Mouse (Mus musculus): ENCODE measurements around the gene Uck2.

Uck2 gene

DNA sequence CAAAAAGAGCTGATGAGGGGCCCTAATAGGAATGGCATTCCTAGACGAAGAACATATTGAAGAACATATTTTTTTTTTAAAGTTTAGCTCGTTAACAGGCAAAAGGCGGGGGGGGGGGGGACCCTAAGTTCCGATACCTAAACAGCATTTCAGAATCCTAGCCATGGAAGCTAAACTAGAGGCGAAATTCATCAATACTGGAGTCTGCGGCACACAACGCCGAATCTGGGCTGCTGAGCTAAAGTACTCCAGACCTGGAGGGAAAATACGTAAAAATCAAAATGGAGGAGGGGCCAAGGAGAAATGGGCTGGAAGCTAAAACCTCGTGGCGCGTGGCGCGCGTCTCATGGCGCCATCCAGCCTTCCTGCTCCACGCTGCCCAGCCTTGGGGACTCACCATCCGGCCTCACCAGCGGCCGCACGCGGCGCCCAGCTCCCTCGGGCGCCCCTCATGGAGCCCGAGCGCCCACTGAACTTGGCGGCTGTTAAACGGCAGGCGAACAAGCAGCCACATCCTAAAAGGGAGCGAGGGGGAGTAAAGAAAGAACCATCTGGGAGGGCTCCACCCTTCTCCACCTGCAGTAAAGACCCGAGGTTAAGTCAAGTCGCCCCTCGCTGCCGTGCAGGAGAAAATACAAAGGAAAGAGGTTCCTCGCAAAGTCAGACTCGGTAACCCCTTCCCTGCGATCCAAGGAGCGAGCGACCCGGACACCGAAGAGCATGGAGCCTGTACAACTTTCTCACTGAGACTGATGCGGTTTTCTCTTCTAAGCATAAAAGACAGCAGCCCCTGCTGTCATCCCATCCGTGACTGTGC lies 1.5 kb downstream of the Uck2 start:
- DNase-seq (ENCODE audit: low spot score in 2 of 2): peak; percentile 62 to 71

DNA sequence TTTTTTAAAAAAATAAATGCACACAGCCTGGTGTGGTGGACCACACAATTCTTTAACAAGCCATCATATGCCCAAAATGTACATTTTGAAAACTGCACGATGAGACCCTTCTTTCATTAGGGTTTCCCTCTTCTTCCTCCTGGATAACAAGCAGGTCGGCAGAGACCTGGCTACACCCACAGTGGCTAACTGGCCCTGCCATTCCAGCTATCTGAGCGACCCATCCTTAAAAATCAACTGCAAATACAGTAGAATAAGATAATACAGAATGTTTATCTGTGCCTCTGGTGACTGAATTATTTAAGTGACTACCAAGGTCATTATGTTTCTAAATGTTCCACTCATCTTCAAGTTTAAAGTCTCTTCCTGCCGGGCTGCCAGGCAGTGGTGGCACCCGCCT lies 2.4 kb downstream of the Uck2 start:
- DNase-seq (ENCODE audit: low spot score in 2 of 2): no peak

DNA sequence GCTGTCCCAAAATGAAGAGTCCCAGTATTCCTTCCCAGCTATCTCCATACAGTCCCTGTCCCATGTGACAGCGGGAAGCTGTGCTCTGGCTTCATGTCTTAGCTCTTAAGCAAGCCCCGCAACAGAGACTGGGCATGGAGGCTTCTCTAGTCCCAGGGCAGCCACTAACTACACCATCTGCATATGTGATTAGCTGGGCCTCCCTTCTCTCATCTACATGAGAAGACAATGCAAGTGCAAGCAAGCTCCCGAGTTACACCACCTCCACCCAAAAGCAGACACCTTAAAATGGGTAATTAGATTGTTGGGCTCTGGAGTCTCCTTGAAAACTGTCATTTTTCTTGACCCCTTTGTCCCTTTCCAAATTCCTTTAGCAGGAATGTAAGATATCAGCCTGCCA lies 3.0 kb downstream of the Uck2 start:
- no peak for DNase-seq (ENCODE audit: low spot score in 2 of 2)

DNA sequence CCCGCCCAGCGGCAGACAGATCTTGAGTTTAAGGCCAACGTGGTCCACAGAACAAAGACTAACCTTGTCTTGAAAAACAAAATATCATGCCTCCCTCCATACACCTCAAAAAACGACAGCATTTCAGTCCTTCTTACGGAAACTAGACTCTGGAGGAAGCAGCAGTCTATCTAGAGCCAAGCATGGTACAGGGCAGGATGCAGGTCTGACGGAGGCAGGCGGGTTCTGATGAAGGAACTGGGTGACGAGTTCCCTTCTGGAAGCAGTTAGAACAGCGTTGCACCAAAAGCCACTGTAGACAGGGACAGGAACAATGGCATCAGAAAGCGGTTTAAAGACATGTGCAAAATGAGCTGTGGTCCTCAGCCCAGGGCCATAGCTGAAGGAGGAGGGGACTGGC lies 5.1 kb downstream of the Uck2 start:
- DNase-seq (ENCODE audit: low spot score in 2 of 2): no peak

DNA sequence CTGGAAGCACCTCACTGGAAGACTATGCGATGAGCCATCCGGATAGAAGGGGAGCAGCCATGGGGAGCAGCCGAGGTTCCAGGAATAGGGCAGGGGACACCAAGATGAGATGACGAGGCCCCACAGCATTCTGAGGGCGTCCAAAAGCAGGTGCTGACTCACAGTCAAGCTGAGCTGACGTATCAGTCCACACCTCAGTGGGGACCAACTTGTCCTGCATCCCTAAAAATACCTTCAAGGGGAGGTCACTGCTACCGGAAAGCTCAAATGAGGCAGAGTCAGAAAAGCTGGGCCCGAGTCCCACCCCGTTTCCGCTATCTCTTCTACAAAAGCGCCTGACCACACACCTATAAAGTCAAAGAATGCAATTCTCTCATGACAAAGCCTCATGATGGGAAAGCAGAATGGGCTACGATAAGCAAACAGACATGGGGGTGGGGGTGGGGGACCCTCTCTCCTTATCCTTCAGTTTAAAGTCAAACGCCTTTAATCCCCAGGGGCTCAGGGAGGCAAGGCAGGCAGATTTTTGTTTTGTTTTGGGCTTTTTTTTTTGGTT lies 5.9 kb downstream of the Uck2 start:
- DNase-seq (ENCODE audit: low spot score in 2 of 2): no peak

DNA sequence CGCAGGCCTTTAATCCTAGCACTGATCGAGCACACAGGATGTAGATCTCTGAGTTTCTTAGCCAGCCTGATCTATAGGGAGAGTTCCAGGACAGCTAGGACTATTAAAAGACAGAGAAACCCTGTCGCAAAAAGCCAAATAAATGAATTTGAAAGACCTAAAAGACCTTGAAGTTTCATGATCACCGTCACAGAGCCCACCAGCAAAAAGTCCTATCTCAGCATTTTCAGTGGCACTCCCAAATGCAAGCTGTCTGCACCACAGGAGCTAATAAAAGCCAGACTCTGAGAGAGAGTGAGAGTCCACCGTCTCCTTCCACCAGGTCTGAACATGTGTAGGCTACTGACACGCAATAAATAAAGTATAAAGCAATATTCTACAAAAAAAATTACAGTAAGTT lies 6.7 kb downstream of the Uck2 start:
- no peak for DNase-seq (ENCODE audit: low spot score in 2 of 2)

DNA sequence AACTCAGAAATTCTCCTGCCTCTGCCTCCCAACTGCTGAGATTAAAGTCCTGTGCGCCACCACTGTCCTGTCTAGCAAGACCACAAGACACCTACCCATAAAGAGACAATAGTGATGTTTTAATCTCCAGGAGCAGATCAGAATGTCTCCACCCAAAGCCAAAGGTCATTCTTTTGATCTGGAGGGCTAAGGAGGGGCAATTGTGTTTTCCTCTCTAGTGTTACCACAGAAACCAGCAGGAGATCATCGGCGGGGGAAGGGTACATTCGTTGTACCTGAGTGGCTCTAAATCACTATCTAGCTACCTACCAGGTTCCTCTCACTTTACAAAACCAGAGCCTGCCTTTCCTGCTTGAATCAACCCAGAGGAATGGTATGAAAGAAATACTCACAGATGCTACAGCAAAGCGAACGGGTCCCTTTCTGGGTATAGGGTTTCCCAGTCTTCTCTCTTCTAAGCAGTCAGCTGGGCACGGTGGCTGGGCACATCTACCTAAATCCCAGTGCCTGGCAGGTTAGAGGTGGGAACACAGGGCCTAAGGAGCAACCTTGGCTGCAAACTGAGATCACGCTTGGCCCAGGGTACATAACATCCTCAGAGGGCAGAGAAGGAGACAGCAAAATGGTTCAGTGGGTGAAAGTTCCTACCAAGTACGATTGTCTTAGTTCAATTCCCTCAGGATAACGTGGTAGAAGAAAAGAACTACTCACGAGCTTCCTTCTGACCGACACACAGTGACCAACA lies 10.3 kb downstream of the Uck2 start:
- DNase-seq (ENCODE audit: low spot score in 2 of 2): no peak

DNA sequence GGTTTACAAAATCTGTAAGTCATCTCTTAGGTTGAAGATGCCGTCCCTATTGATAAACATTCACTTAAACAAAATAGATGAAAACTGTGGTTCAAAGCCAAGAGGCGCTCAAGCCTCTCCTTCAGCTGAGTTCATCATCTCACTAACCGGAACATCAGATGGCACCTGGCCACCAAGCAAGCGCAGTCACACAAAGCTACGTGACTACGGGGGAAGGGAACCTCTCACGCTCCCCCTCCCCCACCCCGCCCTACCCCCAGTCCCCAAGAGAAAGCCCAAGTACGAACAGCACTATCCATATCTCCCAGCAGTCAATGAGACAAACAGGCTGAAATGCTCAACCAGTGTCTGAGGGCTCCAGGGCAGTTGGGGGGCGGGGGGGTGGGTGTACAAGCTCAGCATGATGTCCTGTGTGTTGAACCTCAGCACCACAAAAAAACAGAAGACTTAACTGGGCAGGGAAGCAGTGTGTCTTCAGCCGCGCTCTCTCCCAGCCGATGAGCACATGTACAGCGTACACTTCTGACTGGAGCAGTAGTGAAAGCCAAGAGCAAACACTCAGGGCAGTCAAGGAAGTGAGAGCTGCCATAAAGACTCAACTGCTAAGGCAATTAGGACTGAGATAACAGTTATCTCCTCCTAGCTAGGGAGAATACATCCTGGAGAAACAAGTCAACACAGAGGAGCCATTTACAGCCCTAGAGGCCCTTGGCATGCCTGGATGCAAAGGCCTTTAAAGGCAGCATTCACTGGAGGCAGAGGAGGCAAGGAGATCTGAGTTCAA lies 11.5 kb downstream of the Uck2 start:
- DNase-seq (ENCODE audit: low spot score in 2 of 2): no peak

DNA sequence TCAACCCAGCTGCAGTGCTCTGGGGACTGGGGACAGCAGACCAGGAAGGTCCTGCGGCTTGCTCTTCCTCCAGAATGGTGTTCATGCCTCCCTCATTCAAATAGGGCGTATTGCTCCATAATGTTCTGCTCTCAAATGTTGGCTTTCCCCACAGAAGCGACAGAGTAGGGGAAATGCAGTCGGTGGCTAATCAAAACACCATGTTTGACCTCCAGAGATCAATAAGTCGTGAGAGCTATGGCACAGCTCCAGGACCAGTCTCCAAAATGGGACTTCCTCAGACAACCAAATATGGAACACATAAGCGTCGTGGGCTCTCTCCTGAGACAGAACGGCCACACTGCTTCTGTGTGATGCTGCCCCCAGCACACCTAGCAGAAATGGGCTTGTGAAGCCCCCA lies 13.3 kb downstream of the Uck2 start:
- no peak for DNase-seq (ENCODE audit: low spot score in 2 of 2)

DNA sequence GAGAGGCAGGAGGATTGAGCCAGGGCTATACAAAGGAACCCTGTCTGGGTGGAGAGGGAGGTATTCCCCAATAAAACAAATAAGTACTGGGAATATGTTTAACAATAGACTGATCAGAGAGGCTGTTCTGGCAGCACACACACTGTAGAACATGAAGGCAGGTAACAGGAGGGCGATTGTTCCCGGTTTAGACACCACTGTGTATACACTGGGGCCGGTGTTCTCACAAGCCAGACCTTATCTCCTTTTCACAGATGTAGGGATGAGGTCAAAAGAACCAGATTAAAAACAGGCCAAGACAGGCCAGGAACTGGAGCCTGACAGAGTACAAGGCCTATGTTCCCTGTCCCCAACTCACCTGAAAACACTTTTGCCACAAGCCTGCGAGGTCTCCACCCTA lies 13.8 kb downstream of the Uck2 start:
- DNase-seq (ENCODE audit: low spot score in 2 of 2): no peak

DNA sequence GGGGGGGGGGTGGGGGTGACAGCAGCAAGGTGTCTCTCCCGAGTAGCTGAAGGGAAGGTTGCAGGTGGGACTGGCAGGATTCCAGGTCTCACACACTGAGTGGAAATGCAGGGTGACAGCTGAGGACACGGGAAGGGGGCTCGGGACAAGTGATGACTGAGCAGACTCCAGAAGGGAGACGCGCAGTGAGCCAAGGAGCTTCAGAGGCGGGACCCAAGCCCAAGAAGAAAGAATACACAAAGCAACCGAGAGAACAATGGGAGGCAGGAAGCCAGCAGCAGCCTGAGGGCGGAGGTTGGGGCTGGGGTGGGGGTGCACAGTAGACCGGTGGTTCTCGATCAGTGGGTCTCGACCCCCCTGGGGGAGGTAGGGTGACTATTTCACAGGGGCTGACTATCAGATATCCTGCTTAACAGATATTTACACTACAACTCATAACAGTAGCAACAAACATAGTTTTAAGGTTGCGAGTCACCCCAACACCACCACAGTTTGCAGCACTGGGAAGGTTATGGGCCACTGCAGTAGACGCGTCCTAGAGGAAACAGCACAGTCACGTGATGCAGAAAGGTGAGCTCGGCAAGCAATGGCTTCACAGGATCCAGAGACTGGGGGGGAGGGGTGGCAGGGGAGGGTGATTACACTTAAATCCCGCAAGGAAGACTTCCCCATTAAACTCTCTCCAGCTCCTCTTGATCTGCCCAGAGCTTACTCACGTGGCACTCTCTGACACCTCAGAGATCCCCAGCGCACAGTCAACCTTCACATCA lies 14.6 kb downstream of the Uck2 start:
- DNase-seq (ENCODE audit: low spot score in 2 of 2): no peak

DNA sequence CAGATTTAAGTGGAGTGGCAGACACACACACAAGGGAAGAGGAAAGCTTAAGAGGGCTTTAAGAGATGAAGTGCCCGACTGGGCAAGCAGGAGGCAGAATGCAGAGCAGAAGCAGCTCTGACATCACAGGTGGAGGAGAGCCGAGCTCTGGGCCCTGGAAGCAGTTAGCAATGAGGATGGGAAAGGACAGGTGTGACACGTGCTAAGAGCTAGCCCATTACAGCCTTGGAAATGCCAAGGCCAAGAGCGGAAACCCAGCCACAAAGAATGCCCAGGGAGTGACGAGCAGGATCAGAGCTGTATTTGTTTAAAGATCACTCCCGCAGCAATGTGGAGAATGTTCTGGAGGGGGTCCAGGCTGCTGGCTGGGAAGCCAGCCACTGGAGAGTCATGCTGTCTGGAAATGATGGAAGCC lies 15.3 kb downstream of the Uck2 start:
- peak; percentile 64 to 73 for DNase-seq (ENCODE audit: low spot score in 2 of 2)

DNA sequence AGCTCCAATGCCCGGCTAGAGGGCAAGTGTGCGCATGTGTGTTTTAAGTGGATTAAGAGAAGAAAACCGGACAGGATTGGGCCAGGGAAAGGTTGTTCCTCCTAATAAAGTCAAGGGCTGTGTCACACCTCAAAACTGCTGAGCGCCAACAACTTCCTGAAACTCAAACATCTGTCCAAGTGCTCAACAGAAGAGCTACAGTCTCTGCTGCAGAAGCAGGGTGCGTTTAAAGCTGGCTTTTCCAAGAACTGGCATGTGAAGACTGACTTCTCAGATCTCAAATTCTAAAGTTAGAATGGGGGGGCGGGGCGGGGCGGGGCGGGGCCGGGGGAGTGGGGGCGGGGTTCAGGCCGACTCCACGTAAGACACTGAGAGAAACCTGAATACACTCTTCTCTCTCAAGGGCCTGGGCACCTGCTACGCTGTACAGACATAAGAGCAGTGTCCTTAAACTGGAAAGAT lies 15.7 kb downstream of the Uck2 start:
- no peak for DNase-seq (ENCODE audit: low spot score in 2 of 2)

DNA sequence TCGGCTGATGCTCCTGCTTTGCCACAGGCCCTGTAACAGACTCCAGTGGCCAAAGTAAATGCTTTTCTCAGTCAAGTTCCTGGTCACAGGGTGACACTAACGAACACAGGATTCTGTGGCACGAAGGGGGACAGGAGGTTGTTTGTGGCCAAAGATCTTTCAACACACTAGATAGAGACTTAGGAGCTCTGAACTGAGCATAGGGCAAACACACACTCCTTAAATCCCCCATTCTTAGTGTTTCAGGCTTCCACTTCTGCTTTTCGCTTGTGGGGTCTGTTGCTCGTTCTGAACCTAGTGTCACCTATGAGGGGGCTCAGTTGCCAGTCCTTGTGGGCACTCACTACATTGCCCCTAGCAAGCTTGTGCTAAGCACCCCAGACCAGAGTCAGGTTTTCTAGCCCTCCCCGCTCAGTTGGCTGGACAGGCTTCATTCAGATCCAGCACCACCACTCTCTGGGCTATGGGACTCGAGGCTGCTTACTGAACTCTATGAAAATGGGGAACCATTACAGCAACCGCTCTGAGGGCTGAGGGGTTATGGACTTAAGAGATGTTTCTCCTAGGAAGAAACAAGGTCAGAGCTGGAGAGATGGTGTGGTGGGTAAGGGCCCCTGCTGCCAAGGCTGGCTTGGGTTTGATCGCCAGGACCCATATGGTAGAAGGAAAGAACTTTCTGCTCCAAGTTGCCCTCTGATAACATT lies 16.6 kb downstream of the Uck2 start:
- DNase-seq (ENCODE audit: low spot score in 2 of 2): no peak

DNA sequence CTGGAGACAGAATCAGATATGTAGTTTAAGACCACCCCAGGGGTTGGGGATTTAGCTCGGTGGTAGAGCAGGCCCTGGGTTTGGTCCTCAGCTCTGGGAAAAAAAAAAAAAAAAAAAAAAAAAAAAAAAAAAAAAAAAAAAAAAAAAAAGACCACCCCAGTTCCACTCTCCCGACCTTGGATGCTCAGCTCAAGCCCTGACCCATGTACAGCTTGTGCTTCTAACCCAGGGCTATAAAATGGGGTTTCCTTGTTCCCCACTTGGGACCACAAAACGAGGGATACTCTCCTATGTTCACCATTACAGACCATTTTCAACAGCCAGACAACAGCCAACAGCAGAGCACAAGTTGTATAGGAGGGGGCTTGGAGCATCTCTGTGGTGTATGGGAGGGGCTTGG lies 18.4 kb downstream of the Uck2 start:
- DNase-seq (ENCODE audit: low spot score in 2 of 2): no peak

DNA sequence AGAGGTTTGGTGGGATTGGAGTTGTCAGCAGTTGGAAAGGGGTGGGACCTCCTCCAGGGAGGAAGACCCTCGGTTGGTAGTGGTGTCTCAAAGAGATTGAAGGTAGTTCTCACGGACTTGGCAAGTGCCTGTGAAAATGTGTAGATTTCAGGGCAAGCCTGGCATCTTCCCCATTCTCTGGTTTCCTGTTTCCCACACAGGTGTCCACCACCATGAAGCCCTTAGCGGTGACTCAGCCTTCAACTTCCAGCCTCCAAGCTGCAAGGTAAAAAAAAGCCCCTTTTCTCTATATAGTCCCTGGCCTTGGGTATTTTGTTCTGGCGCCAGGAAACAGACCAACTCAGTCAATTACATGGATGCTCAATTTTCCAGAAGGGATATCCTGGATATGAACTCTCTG lies 19.8 kb downstream of the Uck2 start:
- DNase-seq (ENCODE audit: low spot score in 2 of 2): no peak

DNA sequence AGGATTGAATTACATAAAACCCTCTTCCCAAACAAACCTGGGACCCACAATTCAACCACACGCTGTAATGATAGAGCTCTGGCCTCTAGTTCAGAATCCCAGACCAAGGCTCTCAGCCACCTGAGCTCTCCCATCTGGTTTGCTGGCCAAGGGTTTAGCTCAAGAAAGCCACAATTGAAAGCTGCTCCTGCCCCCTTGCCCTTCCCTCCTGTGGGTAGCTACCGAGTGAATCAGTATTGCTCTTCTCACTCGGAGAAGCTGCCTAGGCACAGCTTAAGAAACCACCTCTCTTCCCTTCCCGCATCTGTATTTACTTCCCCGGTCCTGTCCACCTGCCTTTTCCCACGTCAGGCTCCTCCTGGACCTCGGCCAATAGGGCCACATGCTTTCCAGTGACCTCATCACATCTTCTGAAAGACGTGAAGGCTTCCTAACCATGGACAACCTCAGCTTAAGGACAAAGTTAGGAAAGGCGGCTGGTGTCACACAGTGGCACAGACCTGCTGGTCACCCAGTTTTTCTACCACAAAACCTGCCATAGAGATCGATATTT lies 22.6 kb downstream of the Uck2 start:
- DNase-seq (ENCODE audit: low spot score in 2 of 2): no peak

DNA sequence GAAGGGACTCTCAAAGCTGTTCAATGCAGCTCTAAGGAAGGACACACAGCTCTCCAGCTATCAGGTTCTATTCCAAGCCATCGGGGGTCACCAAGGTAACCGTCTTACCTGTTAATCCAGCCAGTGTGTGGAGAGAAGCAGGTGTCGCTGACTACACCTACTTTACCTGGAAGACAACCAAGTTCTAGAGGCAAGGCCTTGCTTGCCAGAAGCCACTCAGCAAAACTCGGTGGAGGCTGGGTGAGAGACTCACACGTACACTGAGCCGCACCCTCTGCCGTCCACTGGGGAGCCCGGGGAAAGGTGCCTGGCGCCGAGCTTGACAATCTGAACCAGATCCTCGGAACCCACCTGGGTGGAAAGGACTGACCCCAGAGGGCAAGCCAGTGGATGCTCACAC lies 23.4 kb downstream of the Uck2 start:
- DNase-seq (ENCODE audit: low spot score in 2 of 2): no peak

DNA sequence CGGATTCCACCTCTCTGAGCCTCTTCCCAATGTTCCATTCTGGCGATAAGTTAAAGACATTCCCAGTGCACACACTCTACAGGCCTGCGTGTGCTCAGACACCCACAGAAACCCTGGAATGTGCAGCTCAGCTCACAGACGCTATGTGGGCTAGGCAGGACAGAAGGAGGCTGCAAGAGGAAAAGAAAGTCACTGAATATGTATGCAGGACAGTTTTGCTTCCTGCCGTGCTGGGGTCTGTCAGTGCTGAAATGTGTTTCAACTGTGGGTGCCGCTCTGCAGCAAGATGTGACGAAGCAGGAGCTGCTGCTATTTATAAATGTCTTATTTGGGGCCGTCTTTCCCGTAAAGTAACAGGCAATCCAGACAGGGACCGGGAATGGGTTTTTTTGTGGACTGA lies 25.4 kb downstream of the Uck2 start:
- peak; percentile 79 to 82 for DNase-seq (ENCODE audit: low spot score in 2 of 2)

DNA sequence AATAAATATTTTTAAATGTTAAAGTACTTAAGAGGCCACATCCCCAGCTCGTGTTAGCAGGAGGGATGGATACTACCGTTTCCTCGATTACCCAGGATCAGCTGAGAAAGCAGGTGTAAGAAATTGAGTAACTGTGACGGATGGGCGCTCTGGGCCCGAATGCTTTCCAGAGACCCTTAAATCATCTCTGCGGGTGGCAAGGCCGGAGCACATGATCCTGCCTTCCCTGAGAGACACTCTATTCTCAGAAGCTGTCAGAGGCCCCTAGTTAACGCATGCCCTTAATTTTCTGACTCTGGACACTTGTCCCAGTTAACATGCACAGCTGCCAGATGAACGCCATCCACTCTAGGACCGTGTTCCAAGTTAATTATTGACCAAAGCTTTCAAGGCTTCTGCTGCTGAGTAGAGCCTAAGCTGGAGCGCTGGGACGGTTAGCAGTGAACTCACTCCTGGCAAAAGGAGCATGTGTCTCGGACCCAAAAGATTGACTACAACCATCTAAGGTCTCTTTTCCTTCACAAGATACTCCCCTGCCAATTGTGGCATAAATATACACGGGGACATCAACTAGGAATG lies 28.3 kb downstream of the Uck2 start:
- no peak for DNase-seq (ENCODE audit: low spot score in 2 of 2)

All from right cerebral cortex, adult 2 months (tissue).